Mouse (Mus musculus): ENCODE measurements around the gene Trio.

The Trio gene

GRCm38 (mm10) chr15:27702031-27702971, 323.3 kb downstream of the Trio start:
- no peak for DNase-seq

- no peak for DNase-seq
Measured at GRCm38 (mm10) chr15:27697632-27698031, 328.0 kb downstream of the Trio start.

GRCm38 (mm10) chr15:27693235-27693634, 332.4 kb downstream of the Trio start:
- no peak for DNase-seq

GRCm38 (mm10) chr15:27692161-27692560, 333.5 kb downstream of the Trio start:
- no peak for DNase-seq

- no peak for DNase-seq
Measured at GRCm38 (mm10) chr15:27691213-27691612, 334.4 kb downstream of the Trio start.

- no peak for DNase-seq
Measured at GRCm38 (mm10) chr15:27688041-27688651, 337.5 kb downstream of the Trio start.

GRCm38 (mm10) chr15:27684813-27685212, 340.8 kb downstream of the Trio start:
- no peak for DNase-seq

GRCm38 (mm10) chr15:27683206-27683605, 342.4 kb downstream of the Trio start:
- DNase-seq: no peak

GRCm38 (mm10) chr15:27682619-27683018, 343.0 kb downstream of the Trio start:
- no peak for DNase-seq

GRCm38 (mm10) chr15:27681419-27682187, 344.0 kb downstream of the Trio start, which contains the start of gene Otulinl:
Gene Otulinl, minus strand, starts transcription at chr15:27681579.
- DNase-seq: peak; percentile 97 to 98

- DNase-seq: no peak
Measured at GRCm38 (mm10) chr15:27680997-27681396, 344.7 kb downstream of the Trio start.

Measured in cerebellum, adult 18-20 months (tissue).